Mouse (Mus musculus): ENCODE results near the gene Skp1a.

DNA sequence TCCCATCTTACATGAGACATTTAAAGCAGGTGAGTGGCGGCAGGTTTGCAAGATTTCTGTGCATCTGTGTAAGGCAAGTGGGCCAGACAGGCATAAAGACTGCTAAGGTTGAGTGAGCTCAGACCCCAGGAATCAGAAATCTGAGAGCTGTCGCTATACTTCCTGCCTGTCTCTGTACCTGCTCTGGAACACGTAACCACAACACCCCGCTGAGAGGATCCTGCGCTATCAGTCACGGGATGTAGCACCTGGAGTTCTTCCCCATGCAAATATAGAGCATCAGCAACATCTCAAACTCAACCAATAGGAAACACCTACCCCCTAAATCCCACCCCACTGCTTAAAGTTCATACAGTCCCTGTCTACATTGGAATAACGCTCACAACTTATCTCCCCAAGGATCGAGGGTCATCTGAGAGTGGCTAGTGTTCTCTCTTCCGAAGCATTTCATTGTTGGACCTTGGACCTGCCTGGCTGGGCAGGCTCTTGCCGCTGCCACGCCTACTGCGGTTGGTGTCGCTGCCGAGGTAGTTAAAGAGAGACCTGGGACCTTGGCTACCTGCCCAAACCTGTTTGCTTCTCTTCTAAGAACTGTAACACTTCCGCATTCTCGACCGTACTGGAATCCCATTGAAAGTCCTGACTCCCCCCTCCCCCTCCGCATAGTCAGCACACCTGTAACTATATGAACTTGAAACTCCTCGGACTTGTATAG, 7.7 kb upstream of the Skp1a start:
- TF ChIP-seq POLR2A (IDR thresholded peaks at IDR 0.05; ENCODE audit: borderline replicate concordance, extremely low read depth, insufficient read depth, insufficient read length, poor library complexity, severe bottlenecking): no peak
- no peak for TF ChIP-seq CTCF (IDR thresholded peaks at IDR 0.05; ENCODE audit: borderline replicate concordance, extremely low read depth, insufficient read depth, insufficient read length)
